Mouse (Mus musculus) heart, adult 2 months (tissue): ENCODE data around the gene Cttnbp2.

Experiments
- CTCF ChIP-seq: fragments of 200-600 bp; IDR thresholded peaks from 2 replicates; pipeline ENCODE4 v1.8.1; 2022; ENCODE audit warnings: antibody characterized with exemption, mild to moderate bottlenecking, moderate library complexity
- POLR2A ChIP-seq: fragments of 200-500 bp; IDR thresholded peaks from 2 replicates; pipeline ENCODE4 v1.6.1; 2011; ENCODE audit warnings: mild to moderate bottlenecking, low read depth, low read length, control low read depth; ENCODE audit not compliant: insufficient read depth

- TF ChIP-seq POLR2A (no peak), CTCF (no peak)
Measured at GRCm38 (mm10) chr6:18514480-18515352, at the start of gene Cttnbp2.
